Mouse (Mus musculus) cortical plate, adult 2 months (tissue): ENCODE data around the gene Spag7. TPM values are rescaled to one million over a fixed set of nuclear protein-coding genes. Genes with fewer than 3 reads are reported as not detected.

Source experiments
- H3K27ac ChIP-seq: fragments of 200-500 bp; 2 replicates; pipeline ENCODE4 v1.5.1; 2012; ENCODE audit warnings: low read length, control low read depth, inconsistent platforms; ENCODE audit not compliant: insufficient read depth
- H3K4me1 ChIP-seq: fragments of 200-500 bp; 2 replicates; pipeline ENCODE4 v1.6.1; 2011; ENCODE audit warnings: low read length; ENCODE audit not compliant: control insufficient read depth, insufficient read depth
- H3K4me3 ChIP-seq: fragments of 200-500 bp; 2 replicates; pipeline ENCODE4 v1.5.1; 2011; ENCODE audit warnings: mild to moderate bottlenecking, low read length, control low read depth; ENCODE audit not compliant: insufficient read depth
- CTCF ChIP-seq: fragments of 200-500 bp; IDR thresholded peaks from 2 replicates; pipeline ENCODE4 v1.5.1; 2011; ENCODE audit warnings: mild to moderate bottlenecking, control low read depth, low read length; ENCODE audit not compliant: insufficient read depth; ENCODE audit errors: extremely low read depth
- POLR2A ChIP-seq: fragments of 200-500 bp; IDR thresholded peaks from 2 replicates; pipeline ENCODE4 v1.6.1; 2011; ENCODE audit warnings: mild to moderate bottlenecking, low read length, control low read depth; ENCODE audit not compliant: insufficient read depth; ENCODE audit errors: extremely low read depth
- polyA plus RNA-seq: library from polyadenylated mRNA; depleted of rRNA; stranded (reverse); fragments of >200 nt; gene quantifications from 2 replicates; pipeline ENCODE4 v1.2.3, GENCODE M21; 2012

Gene Spag7
- polyA plus RNA-seq, 1 experiment, result 74.5 TPM

DNA sequence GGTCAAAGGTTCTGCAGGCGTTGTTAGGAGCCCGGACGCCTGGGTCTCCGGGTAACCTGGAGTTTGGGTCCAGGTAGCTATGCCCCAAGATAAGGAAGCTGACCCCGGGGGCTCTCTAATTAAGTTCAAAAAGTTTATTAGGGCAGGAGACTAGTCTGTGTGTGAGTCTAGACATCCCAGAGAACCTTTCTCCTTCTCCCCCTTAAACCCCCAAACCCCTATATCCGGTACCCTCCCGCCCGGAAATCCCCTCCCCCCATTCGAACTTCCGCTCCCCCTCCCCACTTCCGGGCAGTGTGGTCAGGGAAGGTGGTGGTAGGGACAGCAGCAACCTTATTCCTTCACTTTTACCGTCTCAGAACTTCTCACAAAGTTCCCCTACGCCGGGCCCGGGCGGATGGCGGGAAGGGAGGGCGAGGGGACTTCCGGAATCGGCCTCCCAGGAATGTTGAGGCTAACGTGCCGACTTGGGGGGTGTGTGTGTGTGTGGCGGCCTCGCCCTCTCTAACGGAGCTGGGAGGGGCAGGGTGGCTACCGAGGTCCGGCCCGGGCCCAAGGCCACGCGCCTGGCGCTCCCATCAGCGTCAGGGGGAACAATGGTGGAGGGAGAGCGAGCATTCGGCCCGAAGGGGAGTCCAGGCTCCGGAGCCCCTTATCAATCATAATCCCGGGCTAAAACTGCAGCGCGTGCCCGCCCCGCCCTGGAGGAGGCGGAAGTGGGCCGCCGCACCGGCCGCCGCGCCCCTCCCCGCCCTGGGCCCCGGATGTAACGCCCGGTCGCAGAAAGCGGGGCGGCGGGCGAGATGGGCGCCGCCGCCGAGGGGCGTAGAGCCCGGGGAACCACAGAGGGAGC, 15.6 kb downstream of the Spag7 start:
- H3K27ac ChIP-seq, result peak overlapping the region; percentile 100
- peaks cover 3% of the 10 kb centered on the region; the same call in 1 of the 2 replicates for H3K4me1 ChIP-seq
- TF ChIP-seq POLR2A (no peak), CTCF (no peak)
- peak overlapping the region; percentile 100 for H3K4me3 ChIP-seq

DNA sequence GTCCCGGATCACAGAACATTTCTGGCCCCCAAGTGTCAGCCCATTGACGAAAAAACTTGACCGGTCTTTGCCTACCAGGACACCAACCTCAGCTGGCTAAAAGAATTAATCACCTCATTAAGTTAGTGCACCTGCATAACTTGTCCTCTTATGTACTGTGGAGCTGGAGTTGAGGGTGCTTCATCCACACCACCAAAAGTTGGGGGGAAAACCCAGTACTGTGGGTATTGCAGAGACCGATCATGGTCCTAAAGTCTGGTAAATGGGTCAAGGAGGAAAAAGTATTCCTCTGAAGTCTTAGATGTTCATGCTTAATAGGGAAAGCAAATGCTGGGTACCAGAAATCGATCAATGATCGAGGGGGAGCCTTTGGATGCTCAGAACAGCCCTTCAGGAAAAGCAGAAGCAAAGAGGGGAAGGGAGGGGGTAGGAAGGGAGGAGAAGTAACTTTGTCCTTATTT, 16.3 kb downstream of the Spag7 start:
- TF ChIP-seq CTCF, result no peak
- TF ChIP-seq POLR2A, result no peak
- H3K27ac ChIP-seq, result no peak overlapping the region
- H3K4me3 ChIP-seq, result peak overlapping the region; percentile 100; the same call in 1 of the 2 replicates
- peaks cover 3% of the 10 kb centered on the region; the same call in 1 of the 2 replicates for H3K4me1 ChIP-seq

DNA sequence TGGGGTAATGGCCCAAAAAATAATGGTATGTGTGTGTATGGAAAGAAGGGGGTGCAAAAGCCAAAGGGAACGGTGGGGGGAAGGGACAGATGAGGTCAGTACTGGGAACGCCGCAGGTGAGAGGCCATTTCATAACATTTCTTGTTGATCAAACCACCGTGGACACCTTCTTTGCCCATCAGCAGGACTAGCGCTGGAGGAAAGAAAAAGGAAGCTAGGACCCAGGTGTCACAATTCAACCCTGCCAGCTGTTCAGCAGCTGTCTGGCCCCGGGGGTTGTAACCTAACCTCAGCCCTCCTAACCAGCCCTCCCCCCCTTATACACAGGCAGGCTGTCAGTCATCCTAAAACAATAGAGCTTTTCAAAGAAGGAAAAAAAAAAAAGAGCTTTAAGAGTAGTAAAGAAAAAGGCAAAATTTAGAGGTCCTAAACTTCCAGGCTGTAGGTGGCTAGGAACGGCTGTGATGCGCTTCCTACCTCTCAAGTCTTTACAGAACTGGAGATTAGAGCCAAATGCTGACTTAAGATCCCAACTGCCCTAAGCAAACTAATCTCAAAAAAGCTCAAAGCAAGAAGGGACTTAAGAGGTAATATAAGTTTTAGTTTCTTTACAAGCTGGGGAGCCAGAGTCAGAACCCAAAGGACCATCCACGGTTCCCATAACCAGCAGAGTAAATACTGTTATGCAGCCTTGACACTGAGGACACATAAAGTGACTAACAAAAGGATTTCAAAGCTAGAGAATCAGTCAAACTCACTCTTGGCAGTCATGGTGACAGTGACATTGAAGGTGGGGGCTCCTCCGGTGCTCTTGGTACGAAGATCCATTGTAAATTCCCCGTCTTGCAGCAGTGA, 17.0 kb downstream of the Spag7 start:
- H3K4me3 ChIP-seq, result peak overlapping the region; percentile 100; the same call in 1 of the 2 replicates
- peaks cover 3% of the 10 kb centered on the region; the same call in 1 of the 2 replicates for H3K4me1 ChIP-seq
- H3K27ac ChIP-seq, result no peak overlapping the region
- TF ChIP-seq POLR2A, result no peak
- no peak for TF ChIP-seq CTCF

DNA sequence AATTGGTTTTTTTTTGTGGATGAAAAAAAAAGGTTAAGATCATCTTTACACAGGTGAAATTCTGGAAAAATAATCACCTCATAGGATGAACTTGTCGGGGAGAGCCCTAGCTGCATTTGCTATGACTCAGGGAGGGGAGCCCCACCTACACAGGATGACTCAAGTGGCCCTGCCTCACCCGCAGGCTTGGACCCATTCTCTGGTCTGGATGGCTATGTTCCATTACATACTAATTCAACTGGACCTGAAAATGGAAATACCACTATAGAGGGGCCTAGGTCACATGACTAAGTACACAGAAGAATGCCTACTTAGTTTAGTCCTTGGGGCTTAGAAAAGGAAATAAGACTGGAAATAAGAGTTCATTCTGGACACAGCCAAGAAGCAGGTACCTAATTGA, 17.8 kb downstream of the Spag7 start:
- TF ChIP-seq CTCF (no peak), POLR2A (no peak)
- Histone ChIP-seq H3K4me1 (peaks cover 3% of the 10 kb centered on the region; the same call in 1 of the 2 replicates), H3K27ac (no peak overlapping the region), H3K4me3 (no peak overlapping the region)

DNA sequence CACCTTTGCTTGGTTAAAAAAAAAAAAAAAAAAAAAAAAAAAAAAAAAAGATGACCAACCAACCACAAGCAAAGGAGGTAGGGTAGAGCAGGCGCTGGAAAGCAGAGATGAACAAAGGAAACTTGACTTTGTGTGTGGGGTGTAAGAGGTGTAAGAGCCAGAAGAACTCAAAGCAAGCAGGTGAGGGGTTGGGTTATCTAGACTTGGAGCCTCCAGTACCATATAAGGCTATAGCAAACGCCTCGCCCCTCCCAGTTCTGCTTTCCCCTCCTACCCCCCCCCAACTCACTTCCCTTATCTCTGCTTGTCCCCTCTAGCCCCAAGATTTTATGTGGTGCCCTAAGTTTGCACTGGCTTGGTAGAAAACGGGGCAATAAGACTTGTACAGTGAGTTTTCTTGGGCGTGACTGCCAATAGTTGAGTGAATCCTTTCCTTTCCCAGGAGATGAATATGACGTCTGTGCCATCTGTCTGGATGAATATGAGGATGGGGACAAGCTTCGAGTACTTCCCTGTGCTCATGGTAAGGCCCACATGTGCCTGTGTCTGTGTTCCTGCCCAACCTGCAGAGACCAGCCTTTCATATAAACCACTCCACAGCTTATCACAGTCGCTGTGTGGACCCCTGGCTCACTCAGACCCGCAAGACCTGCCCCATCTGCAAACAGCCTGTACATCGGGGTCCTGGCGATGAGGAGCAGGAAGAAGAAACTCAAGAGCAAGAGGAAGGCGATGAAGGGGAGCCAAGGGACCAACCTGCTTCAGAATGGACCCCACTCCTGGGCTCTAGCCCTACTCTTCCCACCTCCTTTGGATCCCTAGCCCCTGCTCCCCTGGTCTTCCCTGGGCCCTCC, 18.7 kb downstream of the Spag7 start:
- Histone ChIP-seq H3K4me1 (peaks cover 6% of the 10 kb centered on the region), H3K27ac (no peak overlapping the region), H3K4me3 (no peak overlapping the region)
- TF ChIP-seq CTCF, result no peak
- TF ChIP-seq POLR2A, result no peak

DNA sequence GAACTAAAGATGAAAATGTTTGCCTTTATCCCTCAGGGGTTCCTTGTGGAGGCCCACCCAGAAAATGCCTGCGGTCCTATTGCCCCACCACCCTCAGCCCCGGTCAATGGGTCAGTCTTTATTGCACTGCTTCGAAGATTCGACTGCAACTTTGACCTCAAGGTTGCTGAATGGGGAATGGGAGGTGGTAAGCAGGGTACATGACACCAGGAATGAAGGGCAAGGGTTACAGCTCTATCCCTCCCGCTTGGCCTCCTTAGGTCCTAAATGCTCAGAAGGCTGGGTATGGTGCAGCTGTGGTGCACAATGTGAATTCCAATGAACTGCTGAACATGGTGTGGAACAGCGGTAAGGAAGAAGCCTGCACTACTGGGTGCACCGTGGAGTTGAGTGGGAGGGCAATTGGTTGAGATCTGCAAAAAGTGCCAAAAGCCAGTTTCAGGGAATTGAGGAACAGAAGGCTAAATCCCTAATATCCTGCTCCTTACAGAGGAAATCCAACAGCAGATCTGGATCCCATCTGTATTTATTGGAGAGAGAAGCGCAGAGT, 20.0 kb downstream of the Spag7 start:
- Histone ChIP-seq H3K4me3 (no peak overlapping the region), H3K27ac (no peak overlapping the region), H3K4me1 (peaks cover 6% of the 10 kb centered on the region)
- no peak for TF ChIP-seq POLR2A
- no peak for TF ChIP-seq CTCF

DNA sequence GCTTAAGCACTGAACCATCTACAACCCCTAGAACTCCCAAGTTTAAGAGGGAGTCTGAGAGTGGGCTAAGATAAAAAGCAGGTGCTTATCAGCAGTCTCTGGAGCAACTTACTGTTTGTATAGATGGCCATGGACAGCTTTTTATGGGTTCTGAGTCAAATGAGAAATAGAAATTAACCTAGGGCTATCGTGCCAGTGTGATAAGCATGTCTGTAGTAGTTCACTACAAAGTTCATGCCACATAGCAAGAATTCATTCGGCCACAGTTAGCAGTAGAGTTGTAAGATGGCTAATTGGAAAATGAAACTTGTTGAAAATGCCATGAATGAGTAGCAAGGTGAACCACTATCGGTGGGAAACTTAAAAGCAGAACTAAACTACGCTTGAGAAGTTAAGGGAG, 20.7 kb downstream of the Spag7 start:
- peaks cover 6% of the 10 kb centered on the region for H3K4me1 ChIP-seq
- no peak for TF ChIP-seq POLR2A
- no peak for TF ChIP-seq CTCF
- H3K27ac ChIP-seq, result no peak overlapping the region
- H3K4me3 ChIP-seq, result peak overlapping the region; percentile 74; the same call in 1 of the 2 replicates

DNA sequence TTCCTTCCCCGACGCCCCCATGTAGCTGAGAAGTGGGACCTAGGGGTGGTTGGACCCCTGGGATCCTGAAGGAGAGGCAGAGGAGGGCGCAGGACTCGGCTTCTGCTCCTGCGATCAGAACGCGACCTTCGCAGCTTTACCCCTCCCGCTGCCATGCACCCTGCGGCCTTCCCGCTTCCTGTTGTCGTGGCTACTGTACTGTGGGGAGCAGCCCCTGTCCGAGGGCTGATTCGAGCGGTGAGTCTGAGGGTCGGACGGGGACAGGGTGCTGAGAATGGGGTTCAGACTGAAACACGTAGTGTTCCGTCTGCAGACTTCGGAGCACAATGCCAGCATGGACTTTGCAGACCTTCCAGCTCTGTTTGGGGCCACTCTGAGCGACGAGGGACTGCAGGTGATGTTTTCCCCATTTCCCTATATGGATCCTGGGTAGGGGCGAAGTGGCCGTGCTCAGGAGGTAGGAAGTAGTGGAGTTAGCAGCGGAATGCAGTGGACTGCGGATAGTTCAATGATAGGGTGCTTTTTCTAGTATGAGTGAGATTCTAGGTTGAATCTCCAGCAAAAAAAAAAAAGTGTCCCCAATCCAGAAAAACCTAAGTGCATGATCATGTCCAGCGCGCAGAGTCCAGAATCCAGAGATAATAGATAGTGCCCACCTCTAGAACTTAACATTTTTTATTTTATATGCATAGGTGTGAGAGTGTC, 21.3 kb downstream of the Spag7 start:
- Histone ChIP-seq H3K27ac (peak overlapping the region; percentile 74), H3K4me3 (peak overlapping the region; percentile 74), H3K4me1 (peaks cover 6% of the 10 kb centered on the region)
- no peak for TF ChIP-seq CTCF
- no peak for TF ChIP-seq POLR2A
